Mouse (Mus musculus): ENCODE data around the gene Zfp652. TPM values are rescaled to one million over a fixed set of nuclear protein-coding genes. Genes with fewer than 3 reads are reported as not detected.

The Zfp652 gene
- polyA plus RNA-seq, 1 experiment from 2014 or later = 7.3 TPM

- peak; percentile 94 for ATAC-seq (replicated peaks; ENCODE audit: insufficient number of reproducible peaks, low FRiP score, low TSS enrichment)
- Histone ChIP-seq H3K4me2 (peak within 1 kb of the TSS; percentile 100), H3K4me3 (ENCODE audit: low read depth, low read length) (peak within 1 kb of the TSS; percentile 58), H3K27me3 (ENCODE audit: control insufficient read depth, insufficient read depth, low read length) (peaks cover 22% of the 10 kb centered on the region), H3K4me1 (ENCODE audit: control insufficient read depth, insufficient read depth, low read length) (peaks cover 11% of the 10 kb centered on the region), H3K36me3 (ENCODE audit: control insufficient read depth, insufficient read depth, low read length) (no peaks in the 10 kb centered on the region), H3K9ac (ENCODE audit: low read depth, low read length) (peak within 1 kb of the TSS; percentile 78), H3K27ac (ENCODE audit: low read depth, low read length) (no peak within 1 kb of the TSS), H3K9me3 (replicated peaks; ENCODE audit: control insufficient read depth, low read length) (no peaks in the 10 kb centered on the region)
- WGBS (ENCODE audit: insufficient replicate concordance) = under 1% methylated on average over 74 of the region's 78 CpGs
Observed at GRCm38 (mm10) chr11:95824071-95824876, 111.8 kb downstream of the Zfp652 start, which contains the start of gene Phospho1. TSS of gene Phospho1 (plus strand) at chr11:95824499.

- WGBS (ENCODE audit: insufficient replicate concordance) = 1% methylated on average over 11 of the region's 11 CpGs
- H3K9me3 ChIP-seq (replicated peaks; ENCODE audit: control insufficient read depth, low read length) = no peaks in the 10 kb centered on the region
- no peaks in the 10 kb centered on the region for H3K36me3 ChIP-seq (ENCODE audit: control insufficient read depth, insufficient read depth, low read length)
- H3K4me1 ChIP-seq (ENCODE audit: control insufficient read depth, insufficient read depth, low read length) = peaks cover 14% of the 10 kb centered on the region
- H3K27ac ChIP-seq (ENCODE audit: low read depth, low read length) = no peak overlapping the region
- H3K4me3 ChIP-seq (ENCODE audit: low read depth, low read length) = peak overlapping the region; percentile 58
- H3K4me2 ChIP-seq = peak overlapping the region; percentile 100
- peak overlapping the region; percentile 78 for H3K9ac ChIP-seq (ENCODE audit: low read depth, low read length)
- ATAC-seq (replicated peaks; ENCODE audit: insufficient number of reproducible peaks, low FRiP score, low TSS enrichment) = peak; percentile 5; the same call in 1 of the 2 replicates
- H3K27me3 ChIP-seq (ENCODE audit: control insufficient read depth, insufficient read depth, low read length) = peaks cover 28% of the 10 kb centered on the region
Observed at GRCm38 (mm10) chr11:95824877-95825243, 112.4 kb downstream of the Zfp652 start.

GRCm38 (mm10) chr11:95825625-95826024, 113.2 kb downstream of the Zfp652 start:
- WGBS (ENCODE audit: insufficient replicate concordance) = 55% methylated on average over 3 of the region's 3 CpGs
- peaks cover 36% of the 10 kb centered on the region for H3K27me3 ChIP-seq (ENCODE audit: control insufficient read depth, insufficient read depth, low read length)
- no peak overlapping the region for H3K27ac ChIP-seq (ENCODE audit: low read depth, low read length)

GRCm38 (mm10) chr11:95826317-95827167, 114.1 kb downstream of the Zfp652 start:
- Histone ChIP-seq H3K36me3 (ENCODE audit: control insufficient read depth, insufficient read depth, low read length) (no peaks in the 10 kb centered on the region; the same call in 1 of the 2 replicates), H3K9me3 (replicated peaks; ENCODE audit: control insufficient read depth, low read length) (no peaks in the 10 kb centered on the region), H3K4me3 (ENCODE audit: low read depth, low read length) (no peak overlapping the region), H3K27ac (ENCODE audit: low read depth, low read length) (no peak overlapping the region), H3K9ac (ENCODE audit: low read depth, low read length) (no peak overlapping the region), H3K27me3 (ENCODE audit: control insufficient read depth, insufficient read depth, low read length) (peaks cover 45% of the 10 kb centered on the region), H3K4me2 (no peak overlapping the region), H3K4me1 (ENCODE audit: control insufficient read depth, insufficient read depth, low read length) (peaks cover 25% of the 10 kb centered on the region)
- WGBS (ENCODE audit: insufficient replicate concordance) = 56% methylated on average over 6 of the region's 6 CpGs
- ATAC-seq (replicated peaks; ENCODE audit: insufficient number of reproducible peaks, low FRiP score, low TSS enrichment) = no peak

More at GRCm38 (mm10) chr11:95825625-95826024, 113.2 kb downstream of the Zfp652 start:
- no peaks in the 10 kb centered on the region for H3K36me3 ChIP-seq (ENCODE audit: control insufficient read depth, insufficient read depth, low read length)
- peaks cover 16% of the 10 kb centered on the region for H3K4me1 ChIP-seq (ENCODE audit: control insufficient read depth, insufficient read depth, low read length)
- peak overlapping the region; percentile 58; the same call in 1 of the 2 replicates for H3K4me3 ChIP-seq (ENCODE audit: low read depth, low read length)
- no peak overlapping the region for H3K9ac ChIP-seq (ENCODE audit: low read depth, low read length)
- H3K9me3 ChIP-seq (replicated peaks; ENCODE audit: control insufficient read depth, low read length) = no peaks in the 10 kb centered on the region
- H3K4me2 ChIP-seq = peak overlapping the region; percentile 100
- ATAC-seq (replicated peaks; ENCODE audit: insufficient number of reproducible peaks, low FRiP score, low TSS enrichment) = no peak

DNA sequence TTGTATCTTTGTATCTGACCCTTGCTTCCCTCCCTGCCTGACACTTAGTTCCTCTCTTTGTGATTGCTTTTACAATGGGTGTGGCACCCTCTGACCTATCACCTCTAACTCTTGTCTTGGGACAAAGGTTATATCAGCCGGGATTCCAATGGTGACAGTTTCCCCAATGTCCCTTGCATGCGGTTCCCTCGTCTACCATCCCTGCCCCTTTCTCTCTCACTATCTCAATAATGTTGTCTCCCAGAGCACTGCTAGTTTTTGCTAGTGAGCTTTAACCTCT, 114.6 kb downstream of the Zfp652 start:
- no peak overlapping the region for H3K4me3 ChIP-seq (ENCODE audit: low read depth, low read length)
- 13% methylated on average over 3 of the region's 3 CpGs for WGBS (ENCODE audit: insufficient replicate concordance)
- H3K4me2 ChIP-seq = no peak overlapping the region
- no peaks in the 10 kb centered on the region; the same call in 1 of the 2 replicates for H3K36me3 ChIP-seq (ENCODE audit: control insufficient read depth, insufficient read depth, low read length)
- peaks cover 28% of the 10 kb centered on the region for H3K4me1 ChIP-seq (ENCODE audit: control insufficient read depth, insufficient read depth, low read length)
- H3K9me3 ChIP-seq (replicated peaks; ENCODE audit: control insufficient read depth, low read length) = no peaks in the 10 kb centered on the region
- H3K27me3 ChIP-seq (ENCODE audit: control insufficient read depth, insufficient read depth, low read length) = peaks cover 49% of the 10 kb centered on the region
- no peak overlapping the region for H3K9ac ChIP-seq (ENCODE audit: low read depth, low read length)
- ATAC-seq (replicated peaks; ENCODE audit: insufficient number of reproducible peaks, low FRiP score, low TSS enrichment) = no peak
- H3K27ac ChIP-seq (ENCODE audit: low read depth, low read length) = no peak overlapping the region

DNA sequence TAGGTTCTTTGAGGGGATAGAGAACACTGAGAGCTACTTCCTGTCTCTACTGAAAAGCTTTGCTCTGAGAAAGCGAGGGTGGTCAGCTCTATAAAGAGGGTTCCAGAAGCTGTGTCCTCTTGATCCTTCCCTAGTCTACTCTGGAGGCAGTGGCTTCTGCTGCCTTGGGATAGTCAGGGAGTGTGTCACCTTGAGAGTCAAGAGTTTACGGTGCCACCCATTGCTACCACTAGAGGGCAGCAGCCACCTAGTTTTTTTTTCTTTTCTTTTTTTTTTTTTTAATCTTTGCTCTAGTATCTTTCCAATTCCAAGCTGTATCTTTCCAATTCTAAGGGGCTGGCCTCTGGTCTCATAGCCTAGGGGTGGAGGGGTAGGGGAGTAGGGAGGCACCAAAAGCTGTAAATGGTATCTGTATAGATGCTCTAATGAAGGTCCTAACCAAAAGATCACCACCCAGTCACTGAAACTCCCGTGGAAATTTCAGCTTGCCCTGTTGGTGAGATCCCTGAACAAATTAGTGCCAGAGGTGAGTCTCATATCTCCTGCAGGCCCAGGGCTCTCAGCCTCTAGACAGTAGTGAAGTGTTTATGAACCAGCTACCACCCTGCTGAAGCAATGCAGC, 115.1 kb downstream of the Zfp652 start:
- H3K9me3 ChIP-seq (replicated peaks; ENCODE audit: control insufficient read depth, low read length) = no peaks in the 10 kb centered on the region
- H3K4me2 ChIP-seq = no peak overlapping the region
- no peak overlapping the region for H3K27ac ChIP-seq (ENCODE audit: low read depth, low read length)
- H3K36me3 ChIP-seq (ENCODE audit: control insufficient read depth, insufficient read depth, low read length) = no peaks in the 10 kb centered on the region; the same call in 1 of the 2 replicates
- 17% methylated on average over 3 of the region's 3 CpGs for WGBS (ENCODE audit: insufficient replicate concordance)
- H3K4me3 ChIP-seq (ENCODE audit: low read depth, low read length) = no peak overlapping the region
- peaks cover 32% of the 10 kb centered on the region for H3K4me1 ChIP-seq (ENCODE audit: control insufficient read depth, insufficient read depth, low read length)
- no peak overlapping the region for H3K9ac ChIP-seq (ENCODE audit: low read depth, low read length)
- no peak for ATAC-seq (replicated peaks; ENCODE audit: insufficient number of reproducible peaks, low FRiP score, low TSS enrichment)
- H3K27me3 ChIP-seq (ENCODE audit: control insufficient read depth, insufficient read depth, low read length) = peaks cover 54% of the 10 kb centered on the region

DNA sequence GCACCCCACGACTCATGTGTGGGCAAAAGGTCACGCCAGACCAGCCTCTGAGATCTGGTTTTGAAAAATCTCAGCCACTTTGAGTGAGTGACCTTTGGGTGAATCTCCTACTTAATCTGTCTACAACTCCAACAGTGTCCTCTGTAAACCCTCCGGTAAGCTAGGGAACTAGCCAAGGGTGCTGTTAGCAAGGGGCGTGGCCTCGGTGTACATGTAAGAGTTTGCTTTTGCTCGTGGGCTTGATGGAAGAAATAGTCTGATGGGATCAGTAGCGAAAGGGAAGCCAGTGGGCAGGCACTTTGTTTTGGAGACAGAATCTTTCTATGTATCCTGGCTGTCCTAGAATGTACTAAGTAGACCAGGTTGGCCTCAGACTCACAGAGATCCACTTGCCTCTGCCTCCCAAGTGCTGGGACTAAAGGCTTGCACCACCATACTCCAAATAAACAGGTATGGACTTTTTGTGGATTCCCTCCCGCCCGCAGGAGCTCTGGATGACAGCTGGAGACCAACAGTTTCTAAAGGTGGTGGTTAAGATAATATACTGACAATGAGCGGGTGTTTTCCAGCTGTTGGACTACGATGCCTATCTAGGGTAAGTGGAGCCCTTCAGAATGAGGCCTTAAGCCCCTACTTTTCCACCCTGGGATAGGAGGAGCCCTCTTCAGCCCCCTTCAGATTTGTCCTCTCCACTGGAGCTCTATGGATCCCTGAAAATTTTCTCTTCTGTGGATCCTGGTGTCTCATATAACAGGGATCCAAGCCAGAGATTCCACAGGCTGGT, 115.9 kb downstream of the Zfp652 start:
- Histone ChIP-seq H3K9ac (ENCODE audit: low read depth, low read length) (no peak overlapping the region), H3K9me3 (replicated peaks; ENCODE audit: control insufficient read depth, low read length) (no peaks in the 10 kb centered on the region), H3K36me3 (ENCODE audit: control insufficient read depth, insufficient read depth, low read length) (no peaks in the 10 kb centered on the region; the same call in 1 of the 2 replicates), H3K4me3 (ENCODE audit: low read depth, low read length) (no peak overlapping the region), H3K4me1 (ENCODE audit: control insufficient read depth, insufficient read depth, low read length) (peaks cover 37% of the 10 kb centered on the region), H3K27me3 (ENCODE audit: control insufficient read depth, insufficient read depth, low read length) (peaks cover 57% of the 10 kb centered on the region), H3K4me2 (no peak overlapping the region), H3K27ac (ENCODE audit: low read depth, low read length) (no peak overlapping the region)
- WGBS (ENCODE audit: insufficient replicate concordance) = 62% methylated on average over 11 of the region's 11 CpGs
- ATAC-seq (replicated peaks; ENCODE audit: insufficient number of reproducible peaks, low FRiP score, low TSS enrichment) = no peak

Data from heart, embryonic 11.5 days (tissue).